Mouse (Mus musculus): Measurements from ENCODE around the gene Ror1. TPM values are rescaled to one million over a fixed set of nuclear protein-coding genes. Genes with fewer than 3 reads are reported as not detected.
A peak's percentile ranks its signal among the peaks of the same experiment; 100 is the strongest.

Ror1 gene
- polyA plus RNA-seq, 1 experiment from 2014 or later = 8.3 TPM

DNA sequence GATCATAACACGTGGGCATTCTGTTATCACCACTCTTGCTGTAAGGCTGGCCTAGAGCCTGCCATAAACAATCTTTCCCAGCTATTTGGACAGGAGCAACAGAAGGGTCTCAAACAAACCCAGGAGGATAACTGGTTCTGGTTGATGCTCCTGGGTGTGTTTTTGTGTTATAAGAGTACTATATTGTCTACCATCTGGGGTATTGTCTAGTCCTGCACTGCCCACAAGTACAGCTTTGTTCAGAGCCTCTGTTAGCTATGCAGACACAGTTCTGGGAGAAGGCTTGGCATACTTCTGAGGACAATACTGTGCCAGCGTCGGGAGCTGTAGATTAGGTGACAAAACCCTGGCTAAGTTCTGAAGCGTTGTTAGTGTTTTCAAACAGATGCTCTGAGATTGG is 113.5 kb downstream of the Ror1 start:
- 80% methylated on average over 4 of the region's 4 CpGs for WGBS
- DNase-seq (ENCODE audit: low spot score) (no peak), ATAC-seq (replicated peaks; ENCODE audit: low FRiP score, low read depth) (no peak)
- Histone ChIP-seq H3K9me3 (replicated peaks; ENCODE audit: low read length) (no peaks in the 10 kb centered on the region), H3K27ac (no peak overlapping the region), H3K9ac (ENCODE audit: low read depth, low read length) (no peak overlapping the region), H3K4me3 (replicated peaks; ENCODE audit: low read depth, low read length) (no peak overlapping the region), H3K4me1 (replicated peaks; ENCODE audit: insufficient read depth, low read length) (no peaks in the 10 kb centered on the region), H3K36me3 (ENCODE audit: insufficient read depth, low read length) (no peaks in the 10 kb centered on the region), H3K27me3 (ENCODE audit: insufficient read depth, low read length) (no peaks in the 10 kb centered on the region), H3K4me2 (ENCODE audit: low read length) (no peak overlapping the region)
- TF ChIP-seq CTCF (IDR thresholded peaks at IDR 0.05; ENCODE audit: low read depth) = no peak

DNA sequence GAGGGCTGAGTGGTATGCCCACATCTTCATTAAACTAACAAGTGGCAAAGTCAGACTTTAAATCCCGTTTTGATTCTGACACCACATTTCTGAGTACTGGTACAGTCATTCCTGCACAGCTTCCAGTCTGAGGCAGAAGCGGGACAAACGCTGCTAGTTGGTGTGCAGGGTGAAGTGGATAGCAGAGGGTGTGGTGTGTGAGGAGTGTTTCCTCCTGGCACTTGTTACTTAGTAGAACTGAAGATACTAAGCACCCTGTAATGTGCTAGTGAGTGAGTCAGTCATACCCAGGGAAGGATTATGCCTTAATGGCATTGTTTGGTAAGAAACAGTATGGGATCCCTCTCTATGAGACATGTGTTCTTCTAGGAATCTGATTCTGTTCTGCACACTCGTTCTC is 115.7 kb downstream of the Ror1 start:
- no peak overlapping the region for H3K4me2 ChIP-seq (ENCODE audit: low read length)
- H3K4me3 ChIP-seq (replicated peaks; ENCODE audit: low read depth, low read length) = no peak overlapping the region
- no peak for ATAC-seq (replicated peaks; ENCODE audit: low FRiP score, low read depth)
- no peak for TF ChIP-seq CTCF (IDR thresholded peaks at IDR 0.05; ENCODE audit: low read depth)
- H3K4me1 ChIP-seq (replicated peaks; ENCODE audit: insufficient read depth, low read length) = no peaks in the 10 kb centered on the region
- DNase-seq (ENCODE audit: low spot score) = no peak
- H3K9me3 ChIP-seq (replicated peaks; ENCODE audit: low read length) = no peaks in the 10 kb centered on the region
- WGBS = 76% methylated on average over 4 of the region's 4 CpGs
- H3K27me3 ChIP-seq (ENCODE audit: insufficient read depth, low read length) = no peaks in the 10 kb centered on the region
- no peak overlapping the region for H3K9ac ChIP-seq (ENCODE audit: low read depth, low read length)
- H3K36me3 ChIP-seq (ENCODE audit: insufficient read depth, low read length) = no peaks in the 10 kb centered on the region
- no peak overlapping the region for H3K27ac ChIP-seq

DNA sequence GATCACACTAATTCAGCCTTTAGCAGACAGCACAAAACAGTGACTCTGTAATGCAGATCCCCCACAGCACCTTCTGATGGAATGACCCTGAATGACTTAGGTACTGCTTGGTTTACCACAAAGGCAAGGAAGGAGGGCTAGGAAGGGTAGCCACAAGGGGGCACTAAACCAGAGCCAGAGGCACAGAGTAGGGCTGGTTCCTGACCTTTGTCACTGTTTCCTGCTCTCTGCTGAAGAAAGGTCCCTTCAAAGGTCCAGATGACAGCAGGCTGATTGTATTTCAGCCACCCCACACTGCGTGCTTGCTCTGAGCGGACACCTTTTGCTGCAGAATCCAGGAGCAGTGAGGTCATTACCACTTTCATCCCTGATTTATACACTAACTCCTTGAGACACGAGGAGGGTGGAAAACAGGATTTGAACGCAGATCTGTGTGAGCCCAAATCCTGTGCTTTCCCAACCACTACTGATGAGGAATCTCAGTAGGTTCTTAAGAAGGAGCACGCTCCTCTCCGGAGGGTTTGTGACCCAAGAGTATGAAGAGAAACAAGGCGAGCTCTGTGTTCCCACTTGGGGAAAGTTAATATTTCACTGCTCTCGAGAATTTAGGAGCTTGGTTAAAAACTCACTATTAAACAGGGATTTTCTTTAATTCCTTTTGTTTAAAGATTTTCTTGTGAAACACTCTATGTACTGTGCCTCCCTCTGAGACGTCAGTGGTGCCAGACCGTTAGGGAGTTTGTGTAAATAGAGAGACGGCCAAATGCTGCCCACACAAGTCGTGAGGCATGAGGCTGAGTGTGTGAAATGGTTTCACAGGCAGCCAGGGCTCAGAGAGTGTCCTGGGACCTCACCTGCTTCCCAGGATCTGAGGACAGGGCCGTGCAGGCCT is 119.0 kb downstream of the Ror1 start:
- 29% methylated on average over 13 of the region's 13 CpGs for WGBS
- ATAC-seq (replicated peaks; ENCODE audit: low FRiP score, low read depth) (peak; percentile 72), DNase-seq (ENCODE audit: low spot score) (peak; percentile 45)
- Histone ChIP-seq H3K9me3 (replicated peaks; ENCODE audit: low read length) (no peaks in the 10 kb centered on the region), H3K9ac (ENCODE audit: low read depth, low read length) (no peak overlapping the region), H3K4me1 (replicated peaks; ENCODE audit: insufficient read depth, low read length) (peaks cover 10% of the 10 kb centered on the region; the same call in 1 of the 2 replicates), H3K27me3 (ENCODE audit: insufficient read depth, low read length) (no peaks in the 10 kb centered on the region), H3K4me2 (ENCODE audit: low read length) (peak overlapping the region; percentile 9; the same call in 1 of the 2 replicates), H3K27ac (0 out of 2 replicates have a peak overlapping the region, but pooled peaks have one; percentile 15), H3K36me3 (ENCODE audit: insufficient read depth, low read length) (no peaks in the 10 kb centered on the region), H3K4me3 (replicated peaks; ENCODE audit: low read depth, low read length) (no peak overlapping the region)
- TF ChIP-seq CTCF (IDR thresholded peaks at IDR 0.05; ENCODE audit: low read depth) = peak; percentile 75

DNA sequence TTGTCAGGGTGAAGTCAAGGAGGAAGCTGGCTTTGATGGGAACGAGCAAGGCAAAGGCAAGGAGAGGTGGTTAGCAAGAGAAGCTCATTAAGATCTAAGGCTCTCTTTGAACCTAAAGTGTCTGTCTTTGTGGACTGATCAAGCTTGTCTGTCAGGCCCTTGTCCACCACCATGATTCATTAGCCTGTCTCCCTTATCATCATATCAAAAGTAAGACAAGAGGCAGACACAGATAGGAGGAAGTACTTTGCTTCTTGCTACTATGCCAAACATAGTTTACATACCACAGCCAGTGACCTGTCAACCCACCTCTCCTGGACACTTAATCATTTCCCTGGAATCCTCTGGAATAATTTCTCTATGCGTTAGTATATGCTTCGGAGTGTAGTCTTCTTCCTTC is 121.0 kb downstream of the Ror1 start:
- H3K27me3 ChIP-seq (ENCODE audit: insufficient read depth, low read length) = no peaks in the 10 kb centered on the region
- no peak overlapping the region for H3K27ac ChIP-seq
- WGBS = 45% methylated on average over 3 of the region's 3 CpGs
- H3K36me3 ChIP-seq (ENCODE audit: insufficient read depth, low read length) = no peaks in the 10 kb centered on the region
- peaks cover 10% of the 10 kb centered on the region; the same call in 1 of the 2 replicates for H3K4me1 ChIP-seq (replicated peaks; ENCODE audit: insufficient read depth, low read length)
- no peak overlapping the region for H3K9ac ChIP-seq (ENCODE audit: low read depth, low read length)
- no peak overlapping the region for H3K4me2 ChIP-seq (ENCODE audit: low read length)
- no peak for TF ChIP-seq CTCF (IDR thresholded peaks at IDR 0.05; ENCODE audit: low read depth)
- DNase-seq (ENCODE audit: low spot score) = no peak
- no peaks in the 10 kb centered on the region for H3K9me3 ChIP-seq (replicated peaks; ENCODE audit: low read length)
- ATAC-seq (replicated peaks; ENCODE audit: low FRiP score, low read depth) = no peak
- no peak overlapping the region for H3K4me3 ChIP-seq (replicated peaks; ENCODE audit: low read depth, low read length)

DNA sequence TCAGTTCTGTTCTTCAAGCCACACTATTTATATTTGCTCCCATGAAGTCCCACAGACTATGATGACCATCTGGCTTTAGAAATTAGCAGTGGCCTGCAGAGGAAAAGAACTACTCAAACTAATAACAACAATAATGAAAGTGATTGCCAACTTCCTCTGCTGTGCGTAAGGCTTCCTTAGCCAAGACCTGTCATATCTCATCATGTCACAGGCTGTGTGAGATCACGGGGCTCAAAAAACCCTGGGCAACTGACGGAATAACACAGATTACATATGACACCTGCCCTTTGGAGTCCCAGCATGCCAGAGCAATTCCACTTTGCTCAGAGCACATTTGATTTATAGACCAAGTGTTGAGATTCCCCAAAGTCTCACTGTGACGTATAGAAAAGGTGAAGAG is 123.4 kb downstream of the Ror1 start:
- no peaks in the 10 kb centered on the region for H3K9me3 ChIP-seq (replicated peaks; ENCODE audit: low read length)
- ATAC-seq (replicated peaks; ENCODE audit: low FRiP score, low read depth) (no peak), DNase-seq (ENCODE audit: low spot score) (no peak)
- no peaks in the 10 kb centered on the region for H3K36me3 ChIP-seq (ENCODE audit: insufficient read depth, low read length)
- no peak for TF ChIP-seq CTCF (IDR thresholded peaks at IDR 0.05; ENCODE audit: low read depth)
- H3K27ac ChIP-seq = no peak overlapping the region
- no peaks in the 10 kb centered on the region for H3K27me3 ChIP-seq (ENCODE audit: insufficient read depth, low read length)
- 50% methylated on average over 4 of the region's 4 CpGs for WGBS
- peaks cover 25% of the 10 kb centered on the region for H3K4me1 ChIP-seq (replicated peaks; ENCODE audit: insufficient read depth, low read length)
- H3K9ac ChIP-seq (ENCODE audit: low read depth, low read length) = no peak overlapping the region
- no peak overlapping the region for H3K4me2 ChIP-seq (ENCODE audit: low read length)
- H3K4me3 ChIP-seq (replicated peaks; ENCODE audit: low read depth, low read length) = no peak overlapping the region

DNA sequence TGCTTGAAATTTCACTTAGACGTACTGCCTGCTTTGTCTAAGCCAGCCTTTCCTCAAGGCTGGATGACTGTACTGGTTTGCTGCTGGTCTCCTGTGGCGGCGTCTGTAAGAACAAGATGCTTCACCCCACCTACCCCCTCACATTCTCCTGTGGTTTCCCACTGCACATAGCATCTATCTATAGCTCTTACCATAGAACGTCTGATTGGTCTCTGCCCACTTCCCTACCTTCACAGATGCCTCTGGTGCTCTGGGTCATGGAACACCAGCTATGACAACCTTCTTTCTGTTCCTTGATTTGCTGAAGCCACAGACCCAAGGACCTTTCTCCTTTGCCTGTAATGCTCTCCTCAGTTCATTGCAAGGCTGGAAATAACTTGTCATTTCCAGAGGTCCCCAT is 124.0 kb downstream of the Ror1 start:
- DNase-seq (ENCODE audit: low spot score) = no peak
- Histone ChIP-seq H3K9me3 (replicated peaks; ENCODE audit: low read length) (no peaks in the 10 kb centered on the region), H3K4me2 (ENCODE audit: low read length) (no peak overlapping the region)

More for the DNA sequence above, 124.0 kb downstream of the Ror1 start:
- 87% methylated on average over 4 of the region's 4 CpGs for WGBS
- no peak for TF ChIP-seq CTCF (IDR thresholded peaks at IDR 0.05; ENCODE audit: low read depth)
- no peak overlapping the region for H3K9ac ChIP-seq (ENCODE audit: low read depth, low read length)
- H3K4me1 ChIP-seq (replicated peaks; ENCODE audit: insufficient read depth, low read length) = peaks cover 25% of the 10 kb centered on the region
- H3K27me3 ChIP-seq (ENCODE audit: insufficient read depth, low read length) = no peaks in the 10 kb centered on the region
- ATAC-seq (replicated peaks; ENCODE audit: low FRiP score, low read depth) = no peak
- no peak overlapping the region for H3K4me3 ChIP-seq (replicated peaks; ENCODE audit: low read depth, low read length)
- no peaks in the 10 kb centered on the region for H3K36me3 ChIP-seq (ENCODE audit: insufficient read depth, low read length)
- H3K27ac ChIP-seq = no peak overlapping the region
